Mouse (Mus musculus) inflammation-experienced regulatory T-cells, adult 16 weeks (primary cell): ENCODE measurements around the gene 2300003K06Rik. TPM values are rescaled to one million over a fixed set of nuclear protein-coding genes. Genes with fewer than 3 reads are reported as not detected.

Source experiments
- polyA plus RNA-seq: library from polyadenylated mRNA; unstranded; fragments of 100-300 nt; shearing (Covaris generic); gene quantifications from one replicate; pipeline ENCODE4 v1.2.1, GENCODE M21; 2017

2300003K06Rik gene
- polyA plus RNA-seq, result not detected

DNA sequence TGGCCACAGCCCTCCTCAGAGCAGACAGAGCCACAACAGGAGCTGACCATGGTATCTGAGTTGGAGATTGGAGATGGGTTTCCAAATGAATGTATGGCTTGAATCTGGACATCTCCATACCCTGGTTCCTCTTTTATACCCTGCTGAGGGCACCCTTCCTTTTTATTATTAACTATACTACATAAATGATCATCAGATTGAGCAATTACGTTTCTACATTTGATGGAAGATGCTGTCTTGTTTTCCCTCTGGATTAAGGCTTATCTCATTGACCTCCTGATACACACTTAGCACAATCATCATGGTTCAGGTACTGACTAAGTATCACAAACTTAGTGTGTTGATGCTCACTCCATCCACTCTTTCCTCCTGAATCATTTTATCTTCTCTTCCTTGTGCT, at the start of gene 2300003K06Rik:
Gene 2300003K06Rik, minus strand, starts transcription at position 101 of the 400 bp plus-strand sequence.

GRCm38 (mm10) chr11:99878887-99879286, 41.0 kb upstream of the 2300003K06Rik start, which contains the start of gene Gm11567:
Gm11567 (plus strand) TSS chr11:99879187.

GRCm38 (mm10) chr11:99873089-99873488, 35.2 kb upstream of the 2300003K06Rik start, which contains the start of gene Krtap9-1:
Krtap9-1 (plus strand) TSS chr11:99873389.

GRCm38 (mm10) chr11:99864176-99864575, 26.3 kb upstream of the 2300003K06Rik start, which contains the start of gene Gm11559:
Gm11559 (plus strand) TSS chr11:99864476.

DNA sequence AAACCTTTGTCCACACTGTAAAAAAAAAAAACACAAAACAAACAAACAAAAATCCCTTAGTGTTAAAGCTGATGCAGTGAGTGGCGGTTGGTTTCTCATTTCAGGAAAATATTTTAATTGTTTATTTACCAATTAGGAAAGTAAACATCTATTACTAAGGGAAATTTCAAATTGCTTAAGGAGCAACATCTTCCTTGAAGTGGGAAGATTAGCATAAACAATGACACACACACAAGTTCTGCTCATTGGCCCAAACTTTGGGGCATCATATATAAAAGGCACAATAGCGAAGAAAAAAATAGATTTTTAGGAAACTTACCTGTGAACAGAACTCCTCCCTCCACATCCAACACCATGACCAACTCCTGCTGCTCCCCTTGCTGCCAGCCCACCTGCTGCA, 19.8 kb upstream of the 2300003K06Rik start, which contains the start of gene Gm11568:
Gene Gm11568, plus strand, starts transcription at position 301 of the 400 bp plus-strand sequence.

GRCm38 (mm10) chr11:99851508-99851907, 13.6 kb upstream of the 2300003K06Rik start, which contains the start of gene Krtap4-16:
Krtap4-16 (minus strand) TSS chr11:99851608.

DNA sequence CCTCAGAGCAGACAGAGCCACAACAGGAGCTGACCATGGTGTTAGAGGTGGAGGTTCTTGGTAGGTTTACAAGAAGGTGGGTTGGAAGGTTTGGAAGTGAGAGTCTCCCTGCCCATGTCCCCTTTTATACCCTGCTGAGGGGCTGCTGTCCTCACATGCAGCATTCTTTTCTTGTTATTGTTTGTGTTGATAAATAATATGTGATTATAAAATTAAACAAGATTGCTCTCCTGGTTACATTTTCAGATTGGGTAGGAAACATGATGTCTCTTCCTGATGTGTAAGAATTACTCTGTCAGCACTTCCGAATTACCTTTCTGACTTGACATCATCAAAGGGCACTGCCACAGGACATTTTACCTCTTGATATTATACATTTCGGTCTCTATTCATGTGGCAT, 22.3 kb downstream of the 2300003K06Rik start, which contains the start of gene Gm11564:
Gene Gm11564, minus strand, starts transcription at position 101 of the 400 bp plus-strand sequence.

DNA sequence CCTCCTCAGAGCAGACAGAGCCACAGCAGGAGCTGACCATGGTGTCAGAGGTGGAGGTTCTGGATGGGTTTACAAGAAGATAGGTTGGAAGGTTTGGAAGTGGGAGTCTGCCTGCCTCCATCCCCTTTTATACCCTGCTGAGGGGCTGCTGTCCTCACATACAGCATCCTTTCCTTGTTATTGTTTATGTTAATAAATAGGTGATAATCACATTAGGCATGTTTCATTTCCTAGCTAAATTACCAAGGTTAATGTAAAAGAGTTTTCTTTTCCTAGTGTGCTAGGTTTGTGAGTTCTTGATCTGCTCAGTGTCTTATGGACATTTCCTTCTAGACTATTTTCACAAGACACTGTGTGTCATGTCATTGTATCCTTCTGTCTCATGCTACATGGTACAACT, 28.1 kb downstream of the 2300003K06Rik start, which contains the start of gene Krtap4-13:
Gene Krtap4-13, minus strand, starts transcription at position 101 of the 400 bp plus-strand sequence.

GRCm38 (mm10) chr11:99804346-99804745, 33.5 kb downstream of the 2300003K06Rik start, which contains the start of gene Gm11554:
Gm11554 (minus strand) TSS chr11:99804446.

DNA sequence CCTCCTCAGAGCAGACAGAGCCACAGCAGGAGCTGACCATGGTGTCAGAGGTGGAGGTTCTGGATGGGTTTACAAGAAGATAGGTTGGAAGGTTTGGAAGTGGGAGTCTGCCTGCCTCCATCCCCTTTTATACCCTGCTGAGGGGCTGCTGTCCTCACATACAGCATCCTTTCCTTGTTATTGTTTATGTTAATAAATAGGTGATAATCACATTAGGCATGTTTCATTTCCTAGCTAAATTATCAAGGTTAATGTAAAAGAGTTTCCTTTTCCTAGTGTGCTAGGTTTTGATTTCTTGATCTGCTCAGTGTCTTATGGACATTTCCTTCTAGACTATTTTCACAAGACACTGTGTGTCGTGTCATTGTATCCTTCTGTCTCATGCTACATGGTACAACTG, 39.0 kb downstream of the 2300003K06Rik start, which contains the start of gene Gm11569:
Gene Gm11569, minus strand, starts transcription at position 101 of the 400 bp plus-strand sequence.

GRCm38 (mm10) chr11:99793367-99793766, 44.5 kb downstream of the 2300003K06Rik start, which contains the start of gene Gm11596:
Gm11596 (minus strand) TSS chr11:99793467.

Other genes with a start within 250 kb of the 2300003K06Rik start
- gene Krtap1-3, start 246.7 kb downstream of the 2300003K06Rik start, polyA plus RNA-seq, result not detected
- gene Krtap9-3, start 240.0 kb downstream of the 2300003K06Rik start, polyA plus RNA-seq, result not detected
- gene Gm11938, start 234.8 kb downstream of the 2300003K06Rik start, polyA plus RNA-seq, result not detected
- not detected for gene Gm11937, start 227.9 kb downstream of the 2300003K06Rik start, polyA plus RNA-seq
- not detected for gene Krtap2-4, start 223.2 kb downstream of the 2300003K06Rik start, polyA plus RNA-seq
- not detected for gene Gm11562, start 217.6 kb downstream of the 2300003K06Rik start, polyA plus RNA-seq
- not detected for gene Krtap4-1, start 209.8 kb downstream of the 2300003K06Rik start, polyA plus RNA-seq
- not detected for gene Krtap4-2, start 203.0 kb downstream of the 2300003K06Rik start, polyA plus RNA-seq
- gene Krtap4-7, start 194.0 kb downstream of the 2300003K06Rik start, polyA plus RNA-seq, result not detected
- not detected for gene Gm11555, start 187.8 kb downstream of the 2300003K06Rik start, polyA plus RNA-seq
- not detected for gene Gm11563, start 179.1 kb downstream of the 2300003K06Rik start, polyA plus RNA-seq
- not detected for gene Krtap4-6, start 172.1 kb downstream of the 2300003K06Rik start, polyA plus RNA-seq
- not detected for gene Gm14190, start 147.3 kb downstream of the 2300003K06Rik start, polyA plus RNA-seq
- not detected for gene Gm14180, start 103.8 kb downstream of the 2300003K06Rik start, polyA plus RNA-seq
- gene Gm11595, start 65.2 kb downstream of the 2300003K06Rik start, polyA plus RNA-seq, result not detected
- gene Krtap4-8, start 57.4 kb downstream of the 2300003K06Rik start, polyA plus RNA-seq, result not detected
- not detected for gene Krtap4-9, start 52.9 kb downstream of the 2300003K06Rik start, polyA plus RNA-seq
- gene Gm11596, start 44.6 kb downstream of the 2300003K06Rik start, polyA plus RNA-seq, result not detected
- not detected for gene Gm11569, start 39.1 kb downstream of the 2300003K06Rik start, polyA plus RNA-seq
- not detected for gene Gm11554, start 33.6 kb downstream of the 2300003K06Rik start, polyA plus RNA-seq
- gene Krtap4-13, start 28.2 kb downstream of the 2300003K06Rik start, polyA plus RNA-seq, result not detected
- not detected for gene Gm11564, start 22.4 kb downstream of the 2300003K06Rik start, polyA plus RNA-seq
- gene Krtap4-16, start 13.5 kb upstream of the 2300003K06Rik start, polyA plus RNA-seq, result not detected
- gene Gm11568, start 19.9 kb upstream of the 2300003K06Rik start, polyA plus RNA-seq, result not detected
- not detected for gene Gm11559, start 26.4 kb upstream of the 2300003K06Rik start, polyA plus RNA-seq
- gene Krtap9-1, start 35.3 kb upstream of the 2300003K06Rik start, polyA plus RNA-seq, result not detected
- gene Gm11567, start 41.1 kb upstream of the 2300003K06Rik start, polyA plus RNA-seq, result not detected
- not detected for gene Krtap31-1, start 69.9 kb upstream of the 2300003K06Rik start, polyA plus RNA-seq
- gene Gm11565, start 76.7 kb upstream of the 2300003K06Rik start, polyA plus RNA-seq, result not detected
- gene Krtap31-2, start 98.2 kb upstream of the 2300003K06Rik start, polyA plus RNA-seq, result not detected
- not detected for gene Krtap9-5, start 110.4 kb upstream of the 2300003K06Rik start, polyA plus RNA-seq
- not detected for gene Krtap29-1, start 141.0 kb upstream of the 2300003K06Rik start, polyA plus RNA-seq
- not detected for gene Krtap16-1, start 148.5 kb upstream of the 2300003K06Rik start, polyA plus RNA-seq
- gene Krtap17-1, start 155.9 kb upstream of the 2300003K06Rik start, polyA plus RNA-seq, result not detected
- not detected for gene Krt33a, start 178.1 kb upstream of the 2300003K06Rik start, polyA plus RNA-seq
- not detected for gene Krt33b, start 191.8 kb upstream of the 2300003K06Rik start, polyA plus RNA-seq
- not detected for gene Krt34, start 203.5 kb upstream of the 2300003K06Rik start, polyA plus RNA-seq
- gene Krt31, start 212.5 kb upstream of the 2300003K06Rik start, polyA plus RNA-seq, result not detected